Mouse (Mus musculus) embryonic facial prominence, embryonic 10.5 days (tissue): ENCODE data around the gene Syt12. TPM values are rescaled to one million over a fixed set of nuclear protein-coding genes. Genes with fewer than 3 reads are reported as not detected.
"Not testable (repeated sequence)": the region's sequence is repeated elsewhere in the genome, so short reads cannot be mapped to it uniquely, and the experiment has no call there.

Source experiments
- DNase-seq: peaks from one replicate; pipeline ENCODE4 v3.0.0-alpha.2; 2017; ENCODE audit warnings: low spot score
- H3K27ac ChIP-seq: fragments of 300-500 bp; sonication (generic); replicated peaks from 2 replicates; pipeline ENCODE4 v1.5.1; 2016; ENCODE audit warnings: mild to moderate bottlenecking
- H3K27me3 ChIP-seq: fragments of 300-500 bp; sonication (generic); replicated peaks from 2 replicates; pipeline ENCODE4 v1.6.1; 2016; ENCODE audit warnings: low read depth, mild to moderate bottlenecking; ENCODE audit not compliant: poor library complexity, severe bottlenecking
- H3K36me3 ChIP-seq: fragments of 300-500 bp; sonication (generic); replicated peaks from 2 replicates; pipeline ENCODE4 v1.6.1; 2016; ENCODE audit warnings: mild to moderate bottlenecking, moderate library complexity
- H3K4me1 ChIP-seq: fragments of 300-500 bp; sonication (generic); 2 replicates; pipeline ENCODE4 v1.6.1; 2016
- H3K4me3 ChIP-seq: fragments of 300-500 bp; sonication (generic); 2 replicates; pipeline ENCODE4 v1.5.1; 2016; ENCODE audit warnings: mild to moderate bottlenecking, moderate library complexity
- H3K9me3 ChIP-seq: fragments of 300-500 bp; sonication (generic); 2 replicates; pipeline ENCODE4 v1.6.1; 2016; ENCODE audit warnings: mild to moderate bottlenecking
- WGBS: fragments of 180-500 bp; shearing (Covaris S2); methylation state at CpG from one replicate; pipeline ENCODE4 v1.1.7; 2016; 5-methylcytosine and 5-hydroxymethylcytosine counted together
- polyA plus RNA-seq: library from polyadenylated mRNA; unstranded; fragments of >200 nt; fragmentation: Nextera tagmentation; extraction: Ambion mirVana; gene quantifications from 2 replicates; pipeline ENCODE4 v1.2.1, GENCODE M21; 2016

Syt12 gene
- polyA plus RNA-seq, 1 experiment from 2014 or later = 2.8 TPM

- peaks cover 23% of the 10 kb centered on the region for H3K4me1 ChIP-seq
- no peak overlapping the region for H3K27ac ChIP-seq
- no peak overlapping the region for H3K4me3 ChIP-seq
- WGBS = 89% methylated on average over 2 of the region's 2 CpGs
- H3K27me3 ChIP-seq = peaks cover 39% of the 10 kb centered on the region
- H3K9me3 ChIP-seq = no peaks in the 10 kb centered on the region
- H3K36me3 ChIP-seq = no peaks in the 10 kb centered on the region
- no peak for DNase-seq
Observed at GRCm38 (mm10) chr19:4480041-4480440, 2.8 kb upstream of the Syt12 start.

- Histone ChIP-seq H3K4me1 (peaks cover 15% of the 10 kb centered on the region), H3K4me3 (no peak overlapping the region), H3K9me3 (no peaks in the 10 kb centered on the region), H3K36me3 (no peaks in the 10 kb centered on the region), H3K27me3 (peaks cover 54% of the 10 kb centered on the region), H3K27ac (no peak overlapping the region)
- whole genome bisulfite sequencing = 38% methylated on average over 1 of the region's 1 CpGs
- no peak for DNase-seq
Observed at GRCm38 (mm10) chr19:4478190-4478516, 906 bp upstream of the Syt12 start.

- Histone ChIP-seq H3K9me3 (no peaks in the 10 kb centered on the region), H3K27ac (peak overlapping the region; percentile 81), H3K4me3 (peak overlapping the region; percentile 75), H3K36me3 (no peaks in the 10 kb centered on the region), H3K4me1 (peaks cover 15% of the 10 kb centered on the region), H3K27me3 (peaks cover 54% of the 10 kb centered on the region)
- WGBS = under 1% methylated on average over 70 of the region's 70 CpGs
- DNase-seq = peak; percentile 77
Observed at GRCm38 (mm10) chr19:4476601-4477257, 518 bp downstream of the Syt12 start.

GRCm38 (mm10) chr19:4475224-4475925 lies 1.9 kb downstream of the Syt12 start:
- Histone ChIP-seq H3K27ac (no peak overlapping the region), H3K9me3 (no peaks in the 10 kb centered on the region), H3K36me3 (no peaks in the 10 kb centered on the region), H3K4me1 (peaks cover 15% of the 10 kb centered on the region), H3K27me3 (peaks cover 54% of the 10 kb centered on the region), H3K4me3 (no peak overlapping the region)
- DNase-seq = no peak
- 81% methylated on average over 11 of the region's 11 CpGs for WGBS

GRCm38 (mm10) chr19:4474739-4475138 lies 2.5 kb downstream of the Syt12 start:
- H3K27ac ChIP-seq = no peak overlapping the region
- H3K9me3 ChIP-seq = no peaks in the 10 kb centered on the region
- H3K36me3 ChIP-seq = no peaks in the 10 kb centered on the region
- 49% methylated on average over 3 of the region's 3 CpGs for WGBS
- no peak for DNase-seq
- H3K27me3 ChIP-seq = peaks cover 53% of the 10 kb centered on the region
- peaks cover 15% of the 10 kb centered on the region for H3K4me1 ChIP-seq
- no peak overlapping the region for H3K4me3 ChIP-seq

GRCm38 (mm10) chr19:4473549-4473948 lies 3.7 kb downstream of the Syt12 start:
- Histone ChIP-seq H3K9me3 (no peaks in the 10 kb centered on the region), H3K36me3 (no peaks in the 10 kb centered on the region)

GRCm38 (mm10) chr19:4468363-4468762 lies 8.9 kb downstream of the Syt12 start:
- peaks cover 14% of the 10 kb centered on the region; the same call in 1 of the 2 replicates for H3K4me1 ChIP-seq
- no peak overlapping the region for H3K4me3 ChIP-seq
- no peaks in the 10 kb centered on the region for H3K27me3 ChIP-seq
- WGBS = 37% methylated on average over 5 of the region's 5 CpGs
- H3K27ac ChIP-seq = no peak overlapping the region
- no peaks in the 10 kb centered on the region for H3K36me3 ChIP-seq
- no peaks in the 10 kb centered on the region for H3K9me3 ChIP-seq
- DNase-seq = peak; percentile 37

More at GRCm38 (mm10) chr19:4473549-4473948, 3.7 kb downstream of the Syt12 start:
- H3K4me3 ChIP-seq = no peak overlapping the region
- 91% methylated on average over 5 of the region's 5 CpGs for WGBS
- peaks cover 46% of the 10 kb centered on the region for H3K27me3 ChIP-seq
- H3K27ac ChIP-seq = no peak overlapping the region
- H3K4me1 ChIP-seq = peaks cover 20% of the 10 kb centered on the region
- no peak for DNase-seq

GRCm38 (mm10) chr19:4464666-4465065 lies 12.6 kb downstream of the Syt12 start:
- H3K4me3 ChIP-seq = no peak overlapping the region
- H3K36me3 ChIP-seq = no peaks in the 10 kb centered on the region
- no peaks in the 10 kb centered on the region for H3K27me3 ChIP-seq
- no peak overlapping the region for H3K27ac ChIP-seq
- 88% methylated on average over 4 of the region's 4 CpGs for WGBS
- H3K9me3 ChIP-seq = no peaks in the 10 kb centered on the region
- DNase-seq = no peak
- peaks cover 14% of the 10 kb centered on the region; the same call in 1 of the 2 replicates for H3K4me1 ChIP-seq

- H3K4me3 ChIP-seq = no peak overlapping the region
Observed at GRCm38 (mm10) chr19:4461981-4462380, 15.3 kb downstream of the Syt12 start.

GRCm38 (mm10) chr19:4456227-4456626 lies 21.0 kb downstream of the Syt12 start:
- peak; percentile 68 for DNase-seq
- Histone ChIP-seq H3K4me3 (peak overlapping the region; percentile 8; the same call in 1 of the 2 replicates), H3K27ac (no peak overlapping the region), H3K27me3 (no peaks in the 10 kb centered on the region), H3K36me3 (no peaks in the 10 kb centered on the region), H3K4me1 (peaks cover 45% of the 10 kb centered on the region), H3K9me3 (no peaks in the 10 kb centered on the region)
- 18% methylated on average over 11 of the region's 11 CpGs for WGBS

More at GRCm38 (mm10) chr19:4461981-4462380, 15.3 kb downstream of the Syt12 start:
- H3K27me3 ChIP-seq = no peaks in the 10 kb centered on the region
- peaks cover 9% of the 10 kb centered on the region; the same call in 1 of the 2 replicates for H3K4me1 ChIP-seq
- no peak for DNase-seq
- H3K27ac ChIP-seq = no peak overlapping the region
- no peaks in the 10 kb centered on the region for H3K36me3 ChIP-seq
- WGBS = 89% methylated on average over 8 of the region's 8 CpGs
- no peaks in the 10 kb centered on the region for H3K9me3 ChIP-seq

- WGBS = 85% methylated on average over 15 of the region's 15 CpGs
- H3K27me3 ChIP-seq = no peaks in the 10 kb centered on the region
- H3K4me3 ChIP-seq = no peak overlapping the region
- H3K27ac ChIP-seq = 0 out of 2 replicates have a peak overlapping the region, but pooled peaks have one; percentile 40
- no peaks in the 10 kb centered on the region for H3K36me3 ChIP-seq
- H3K9me3 ChIP-seq = no peaks in the 10 kb centered on the region
- H3K4me1 ChIP-seq = peaks cover 50% of the 10 kb centered on the region
- DNase-seq = no peak
Observed at GRCm38 (mm10) chr19:4455071-4455800, 22.0 kb downstream of the Syt12 start.

GRCm38 (mm10) chr19:4454040-4454439 lies 23.2 kb downstream of the Syt12 start:
- Histone ChIP-seq H3K4me1 (peaks cover 50% of the 10 kb centered on the region), H3K27ac (peak overlapping the region; percentile 72)
- not testable (repeated sequence) for H3K4me3 ChIP-seq, H3K27me3 ChIP-seq, H3K36me3 ChIP-seq, H3K9me3 ChIP-seq, DNase-seq
- 24% methylated on average over 1 of the region's 1 CpGs for WGBS
